ENCODE assay signal across 10 mouse cellular contexts in genomic region chr14:123659921-123660385, GRCm38 (mm10). TPM values are rescaled to one million over a fixed set of nuclear protein-coding genes. Genes with fewer than 3 reads are reported as not detected.
DNase-seq lines count a peak whose midpoint lies in the region; ATAC-seq lines count a peak whose summit lies in the region.
"Had no signal": no experiment of that assay in that cellular context is flagged by ENCODE, and none has a peak within 500 bp of the region (broad histone marks: within the 10 kb centered on the region; RNA-seq: fewer than 3 reads in every experiment).

Gene Itgbl1 (plus strand): TSS chr14:123659971.

- peaks cover 10% of the 10 kb centered on the region for H3K4me1 ChIP-seq in embryonic facial prominence, embryonic 13.5 days
- H3K4me1 ChIP-seq in heart, embryonic 11.5 days (ENCODE audit: control insufficient read depth, insufficient read depth, low read length) = peaks cover 4% of the 10 kb centered on the region
- 0 out of 2 replicates have a peak, but pooled peaks cover 4% of the 10 kb centered on the region for H3K4me1 ChIP-seq in liver, embryonic 12.5 days

- H3K9me3 ChIP-seq in embryonic facial prominence, embryonic 13.5 days = no peaks in the 10 kb centered on the region
- H3K9me3 ChIP-seq in heart, embryonic 11.5 days (replicated peaks; ENCODE audit: control insufficient read depth, low read length) = no peaks in the 10 kb centered on the region
- no peaks in the 10 kb centered on the region for H3K9me3 ChIP-seq in liver, embryonic 12.5 days (replicated peaks)
- H3K9me3 ChIP-seq: lung, embryonic 15.5 days had no signal

- WGBS in embryonic facial prominence, embryonic 13.5 days = 13% methylated on average over 7 of the region's 7 CpGs
- 26% methylated on average over 7 of the region's 7 CpGs for WGBS in heart, embryonic 11.5 days (ENCODE audit: insufficient replicate concordance)
- WGBS in liver, embryonic 12.5 days (ENCODE audit: insufficient replicate concordance) = 34% methylated on average over 7 of the region's 7 CpGs

- H3K36me3 ChIP-seq in embryonic facial prominence, embryonic 13.5 days = no peaks in the 10 kb centered on the region
- no peaks in the 10 kb centered on the region for H3K36me3 ChIP-seq in heart, embryonic 11.5 days (ENCODE audit: control insufficient read depth, insufficient read depth, low read length)
- H3K36me3 ChIP-seq in liver, embryonic 12.5 days = no peaks in the 10 kb centered on the region
- H3K36me3 ChIP-seq: lung, embryonic 15.5 days had no signal

- DNase-seq in adrenal gland, postnatal 14 days = peak; percentile 7
- no peak for DNase-seq in adrenal gland, adult 18-20 months (ENCODE audit: low spot score in 2 of 2)
- DNase-seq in left cerebral cortex, adult 11 months (ENCODE audit: low spot score) = peak; percentile 29
- DNase-seq in right cerebral cortex, postnatal 25 days = peak; percentile 47
- DNase-seq in urinary bladder, postnatal 25 days (ENCODE audit: low spot score) = no peak

- H3K27me3 ChIP-seq in embryonic facial prominence, embryonic 13.5 days = no peaks in the 10 kb centered on the region
- H3K27me3 ChIP-seq in heart, embryonic 11.5 days (ENCODE audit: control insufficient read depth, insufficient read depth, low read length) = no peaks in the 10 kb centered on the region
- H3K27me3 ChIP-seq in liver, embryonic 12.5 days (replicated peaks) = no peaks in the 10 kb centered on the region
- H3K27me3 ChIP-seq: lung, embryonic 15.5 days had no signal

- no peak for ATAC-seq in embryonic facial prominence, embryonic 13.5 days (ENCODE audit: insufficient number of reproducible peaks, insufficient read depth, low FRiP score, low TSS enrichment, low read depth)
- ATAC-seq in heart, embryonic 11.5 days (replicated peaks; ENCODE audit: insufficient number of reproducible peaks, low FRiP score, low TSS enrichment) = peak; percentile 39; the same call in 1 of the 2 replicates
- ATAC-seq in liver, embryonic 12.5 days = no peak

- H3K9ac ChIP-seq in embryonic facial prominence, embryonic 13.5 days = no peak within 1 kb of the TSS
- H3K9ac ChIP-seq in heart, embryonic 11.5 days (ENCODE audit: low read depth, low read length) = no peak within 1 kb of the TSS
- no peak within 1 kb of the TSS for H3K9ac ChIP-seq in liver, embryonic 12.5 days
- H3K9ac ChIP-seq: lung, embryonic 15.5 days had no signal

- H3K27ac ChIP-seq in embryonic facial prominence, embryonic 13.5 days = no peak within 1 kb of the TSS
- H3K27ac ChIP-seq in heart, embryonic 11.5 days (ENCODE audit: low read depth, low read length) = no peak within 1 kb of the TSS
- H3K27ac ChIP-seq in liver, embryonic 12.5 days = no peak within 1 kb of the TSS
- H3K27ac ChIP-seq: lung, embryonic 15.5 days had no signal

- H3K4me2 ChIP-seq in embryonic facial prominence, embryonic 13.5 days = peak within 1 kb of the TSS; percentile 45
- H3K4me2 ChIP-seq in heart, embryonic 11.5 days = no peak within 1 kb of the TSS
- H3K4me2 ChIP-seq in liver, embryonic 12.5 days = no peak within 1 kb of the TSS

- no peak within 1 kb of the TSS for H3K4me3 ChIP-seq in embryonic facial prominence, embryonic 13.5 days
- H3K4me3 ChIP-seq in heart, embryonic 11.5 days (ENCODE audit: low read depth, low read length) = no peak within 1 kb of the TSS
- H3K4me3 ChIP-seq in liver, embryonic 12.5 days = no peak within 1 kb of the TSS
- H3K4me3 ChIP-seq: lung, embryonic 15.5 days had no signal

RNA-seq across cellular contexts. Expression of gene Itgbl1, which starts in this region (rescaled TPM):
- 1.7 and 2.9 TPM in 2 replicates for total RNA-seq in adrenal gland, postnatal 14 days (2021)
- total RNA-seq in adrenal gland, adult 18-20 months (2021) = 1 to 10 TPM; 1.5 to 3.1 TPM
- polyA plus RNA-seq in embryonic facial prominence, embryonic 13.5 days (2015; fragmentation: Nextera tagmentation; extraction: Ambion mirVana) = 0.90 and 1.4 TPM in 2 replicates
- 0.42 and 0.43 TPM in 2 replicates for polyA plus RNA-seq in heart, embryonic 11.5 days (2014; fragmentation: Nextera tagmentation; extraction: Ambion mirVana)
- 0.10 TPM in 1 of 2 replicates, not detected in the other for polyA plus RNA-seq in liver, embryonic 12.5 days (2016; fragmentation: Nextera tagmentation; extraction: Ambion mirVana)
- total RNA-seq: common myeloid progenitor, adult 5-6 weeks had no signal

Comparison
In these comparisons a context has a peak if more than half of its experiments do, and no peak if none do; other contexts are left out.
1. DNase-seq: peak in adrenal gland, postnatal 14 days (single experiment), left cerebral cortex, adult 11 months (single experiment) and right cerebral cortex, postnatal 25 days (single experiment); none in adrenal gland, adult 18-20 months (0 of 2) and urinary bladder, postnatal 25 days (single experiment).
2. Peak in ATAC-seq in heart, embryonic 11.5 days; RNA of the gene not detected or under 1 TPM.